Mouse (Mus musculus) lung, postnatal 14 days (tissue): ENCODE results near the gene Ssc4d.

Experiments
- DNase-seq: peaks from one replicate; pipeline ENCODE4 v3.0.0; 2021

The Ssc4d gene

DNA sequence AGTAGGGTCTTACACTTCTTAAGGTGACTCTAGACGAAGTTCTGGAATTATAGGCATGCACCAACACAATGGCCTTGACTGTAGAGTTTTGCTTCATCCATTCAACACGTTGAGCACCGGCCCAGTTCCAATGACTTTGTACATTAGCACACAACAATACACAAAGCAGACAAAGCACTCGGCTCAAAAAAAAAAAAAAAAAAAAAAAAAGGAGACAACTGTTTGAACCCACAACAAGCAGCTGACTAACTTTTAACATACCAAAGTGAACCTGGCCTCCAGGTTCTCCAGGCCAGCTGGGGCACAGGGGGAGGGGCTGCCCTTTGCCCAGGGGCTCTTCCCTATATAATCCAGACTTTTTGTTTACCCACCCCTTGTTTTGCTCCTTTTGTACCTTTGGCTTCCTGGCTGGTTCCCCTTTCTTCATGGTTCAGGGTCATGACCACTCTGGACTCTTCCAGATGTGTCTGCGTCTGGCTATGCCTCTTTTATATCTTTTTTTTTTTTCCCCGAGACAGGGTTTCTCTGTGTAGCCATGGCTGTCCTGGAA, 38.6 kb downstream of the Ssc4d start:
- DNase-seq, result no peak

DNA sequence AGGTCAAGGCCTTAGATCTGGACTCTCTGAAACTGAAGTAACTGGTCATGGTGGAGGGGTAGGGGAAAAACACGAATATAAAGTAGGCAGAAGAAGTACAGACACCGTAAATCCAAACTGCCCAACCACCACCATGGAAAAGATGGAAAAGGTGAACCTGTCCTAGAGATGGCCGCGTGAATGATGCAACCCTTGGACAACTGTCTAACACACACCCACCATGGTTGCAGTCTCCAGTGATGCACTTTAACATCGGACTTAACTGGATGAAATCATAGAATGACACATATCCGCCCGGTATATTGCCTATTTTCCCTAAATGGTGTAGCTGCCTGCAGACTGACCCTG, 39.2 kb downstream of the Ssc4d start:
- no peak for DNase-seq

DNA sequence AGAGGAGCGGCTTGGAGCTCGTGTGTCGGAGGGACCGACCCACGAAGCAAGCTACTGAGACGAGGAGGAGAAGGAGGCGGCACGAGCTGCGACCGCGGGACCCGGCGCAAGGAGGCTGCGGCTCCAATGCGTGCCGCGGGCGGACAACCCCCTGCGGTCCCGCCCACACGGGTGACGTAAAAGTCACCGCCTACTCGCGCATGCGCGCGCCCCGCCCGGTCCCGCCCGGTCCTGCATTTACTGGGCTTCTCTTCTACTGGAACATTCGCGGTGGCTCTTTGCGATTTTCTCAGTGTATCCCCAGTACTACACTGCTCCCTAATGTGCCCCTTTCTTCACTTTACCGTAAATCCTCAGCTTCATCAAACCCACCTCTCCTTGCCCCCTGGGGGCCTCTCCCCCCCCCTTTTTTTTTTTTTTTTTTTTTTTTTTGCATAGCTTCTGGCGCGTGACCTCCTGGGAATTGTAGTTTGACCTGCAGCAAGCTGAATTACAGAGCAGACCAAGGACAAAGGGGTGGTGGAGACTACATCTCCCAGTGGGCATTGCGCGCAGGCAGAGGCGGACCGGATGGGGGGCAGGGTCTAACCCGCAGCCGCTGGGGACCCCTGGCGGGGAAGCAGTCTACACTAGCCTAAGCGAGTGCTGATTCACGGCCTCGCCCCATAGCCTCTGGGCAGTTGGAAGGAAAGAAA, 39.7 kb downstream of the Ssc4d start, which contains the start of gene Ywhag:
TSS of gene Ywhag (minus strand) at position 136 of the 695 bp plus-strand sequence.
- peak; percentile 98 for DNase-seq

DNA sequence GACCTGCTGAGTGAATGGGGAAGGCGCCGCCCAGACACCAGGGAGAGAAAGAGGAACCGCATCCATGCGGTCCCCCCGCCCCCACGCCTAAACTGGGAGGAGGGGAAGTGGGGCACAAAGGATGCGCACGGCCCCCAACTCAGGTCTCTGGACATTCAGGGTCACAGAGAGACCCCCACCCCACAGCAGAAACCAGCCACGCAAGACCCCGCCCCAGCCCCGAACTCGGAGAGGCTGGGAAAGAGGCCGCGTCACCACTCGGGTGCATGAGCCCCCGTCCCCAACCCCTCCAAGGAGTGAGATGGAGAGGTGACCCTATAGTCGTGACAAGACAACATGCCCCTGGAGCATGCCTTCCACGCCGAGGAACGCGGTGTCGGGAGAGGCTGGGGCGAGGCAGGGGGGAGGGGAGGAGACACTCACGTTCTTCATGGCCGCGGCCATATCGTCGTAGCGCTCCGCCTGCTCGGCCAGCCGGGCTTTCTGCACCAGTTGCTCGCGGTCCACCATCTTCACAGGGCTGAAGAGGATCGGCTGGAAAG, 40.4 kb downstream of the Ssc4d start:
- peak; percentile 60 for DNase-seq

DNA sequence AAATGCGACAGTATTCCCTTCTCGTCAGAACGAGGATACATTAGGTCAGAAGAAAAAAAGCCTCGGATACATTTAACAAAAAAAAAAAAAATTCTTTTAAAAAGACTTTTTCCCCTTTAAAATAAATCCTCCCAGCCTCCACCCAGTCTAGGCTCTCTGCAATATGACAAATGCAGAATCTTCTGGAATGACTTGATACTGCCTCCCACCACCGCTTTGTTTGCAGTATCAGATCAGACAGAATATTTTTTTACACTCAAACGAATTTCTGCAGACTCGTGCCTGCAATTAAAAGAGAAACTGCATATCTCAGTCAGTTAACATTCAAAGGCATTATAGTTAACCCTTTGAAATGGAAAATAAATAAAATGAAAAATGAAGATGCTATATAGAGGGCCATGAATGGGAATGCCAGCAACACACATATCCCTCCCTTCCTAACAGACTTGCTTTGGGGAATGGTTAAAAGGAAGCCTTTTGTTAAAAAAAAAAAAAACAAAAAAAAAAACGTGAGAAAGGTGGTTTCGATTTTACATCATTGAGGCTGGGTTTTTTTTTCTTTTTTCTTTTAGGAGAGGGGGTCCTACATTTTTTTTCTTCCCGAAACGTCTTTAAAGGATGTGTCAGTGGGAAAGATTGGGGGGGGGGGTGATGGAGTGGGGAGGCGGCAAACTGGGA, 41.0 kb downstream of the Ssc4d start:
- no peak for DNase-seq

DNA sequence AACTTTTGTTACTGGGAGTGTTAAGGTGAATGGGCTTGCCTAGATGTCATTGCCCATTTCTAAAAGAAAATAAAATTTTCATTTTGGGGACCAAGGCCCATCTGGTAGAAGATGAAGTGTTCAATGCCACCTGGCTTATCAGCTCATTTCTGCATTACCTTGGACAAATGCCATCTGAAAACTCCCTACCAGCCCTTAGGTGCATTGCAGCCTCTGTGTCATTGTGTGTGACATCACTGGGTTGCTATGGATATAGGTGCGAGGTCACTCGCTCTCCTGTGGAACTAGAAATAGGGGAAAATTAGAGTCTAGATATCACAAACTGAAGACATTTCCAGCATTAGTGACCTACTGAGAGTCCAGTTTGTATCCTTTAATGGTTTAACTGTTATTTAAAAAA, 42.0 kb downstream of the Ssc4d start:
- DNase-seq, result no peak

DNA sequence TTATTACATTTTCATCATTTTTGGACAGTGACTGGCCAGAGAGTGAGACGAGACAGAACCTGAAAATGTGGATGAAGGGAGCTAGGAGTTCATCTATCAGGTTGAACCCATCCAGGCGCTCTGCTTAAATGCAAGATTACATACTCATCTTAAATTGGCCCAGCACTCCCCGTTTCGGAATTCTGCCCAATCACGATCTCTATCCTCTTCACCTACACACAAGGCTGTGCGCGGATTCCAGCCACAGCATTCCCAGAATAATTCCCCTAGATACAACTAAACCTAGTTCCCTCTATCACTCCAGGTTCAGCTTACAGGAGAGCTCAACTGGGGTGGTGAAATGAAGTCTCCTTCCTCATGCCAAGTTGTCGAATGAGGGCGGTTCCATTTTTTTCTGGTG, 42.8 kb downstream of the Ssc4d start:
- DNase-seq, result no peak

DNA sequence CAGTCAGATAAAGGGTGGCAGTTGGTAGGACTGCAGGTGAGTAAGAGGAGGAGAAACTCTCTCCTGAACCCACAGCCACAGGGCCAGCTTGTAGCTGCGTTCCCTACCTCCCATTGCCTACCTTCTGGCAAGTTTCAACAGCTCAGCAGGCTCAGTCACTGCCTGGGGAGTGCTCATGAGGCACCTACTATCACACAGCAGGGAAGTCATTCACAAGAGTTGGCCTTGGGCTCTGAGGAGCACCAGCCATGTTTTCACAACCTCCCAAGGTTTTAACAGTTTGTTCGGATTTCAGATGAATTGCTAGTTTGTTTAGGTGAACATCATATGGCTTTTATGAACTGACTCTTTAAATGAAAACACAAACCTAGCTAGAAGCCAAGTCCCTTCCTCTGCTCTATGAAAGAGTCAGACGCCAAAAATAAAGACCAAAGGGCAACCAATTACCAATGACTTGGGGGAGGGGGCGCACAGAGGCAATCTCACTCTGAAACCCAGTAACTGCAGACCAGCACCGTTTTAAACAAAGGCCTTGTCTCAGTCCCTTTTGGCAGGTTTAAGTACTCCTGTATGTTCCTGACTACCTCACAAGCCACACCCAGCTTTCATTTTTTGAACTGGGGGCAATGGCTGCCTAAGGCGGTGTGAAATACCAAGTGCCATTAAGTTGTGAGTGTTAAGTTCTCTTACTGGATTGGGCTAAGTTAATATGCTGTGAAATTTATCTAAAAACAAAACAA, 44.5 kb downstream of the Ssc4d start:
- no peak for DNase-seq

DNA sequence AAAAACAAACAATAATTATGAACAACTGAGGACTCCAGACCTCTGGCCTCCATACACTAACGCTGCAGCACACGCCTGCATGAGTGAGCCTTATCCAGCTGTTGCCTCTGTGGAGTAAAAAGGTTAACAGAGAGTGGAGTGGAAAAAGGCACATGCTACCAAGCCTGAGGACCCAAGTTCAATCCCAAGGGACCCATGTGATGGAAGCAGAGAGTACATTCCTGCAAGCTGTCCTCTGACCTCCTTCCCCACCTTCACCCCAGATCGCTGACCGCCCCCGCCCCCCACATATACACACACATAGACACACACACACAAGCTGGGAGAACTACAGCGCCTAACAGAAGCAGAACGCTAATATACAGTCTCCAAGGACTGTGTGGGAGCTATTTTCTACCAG, 50.4 kb downstream of the Ssc4d start:
- no peak for DNase-seq

DNA sequence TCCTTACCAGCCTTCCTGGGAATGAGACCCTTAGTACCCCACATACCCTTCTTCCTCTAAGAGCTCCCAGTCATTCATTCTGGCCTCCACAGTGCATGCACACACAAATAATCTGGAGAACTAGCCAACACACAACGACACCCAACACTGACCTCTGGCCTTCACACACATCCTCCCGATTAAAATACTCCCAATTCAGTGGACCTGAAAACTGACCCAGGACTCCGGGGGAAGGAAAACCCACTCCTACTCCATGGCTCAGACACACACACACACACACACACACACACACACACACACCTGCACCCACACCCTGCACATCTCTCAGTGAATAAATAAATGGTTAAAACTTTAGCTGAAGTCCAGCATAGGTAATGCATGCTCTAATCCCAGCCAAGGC, 54.4 kb downstream of the Ssc4d start:
- no peak for DNase-seq

DNA sequence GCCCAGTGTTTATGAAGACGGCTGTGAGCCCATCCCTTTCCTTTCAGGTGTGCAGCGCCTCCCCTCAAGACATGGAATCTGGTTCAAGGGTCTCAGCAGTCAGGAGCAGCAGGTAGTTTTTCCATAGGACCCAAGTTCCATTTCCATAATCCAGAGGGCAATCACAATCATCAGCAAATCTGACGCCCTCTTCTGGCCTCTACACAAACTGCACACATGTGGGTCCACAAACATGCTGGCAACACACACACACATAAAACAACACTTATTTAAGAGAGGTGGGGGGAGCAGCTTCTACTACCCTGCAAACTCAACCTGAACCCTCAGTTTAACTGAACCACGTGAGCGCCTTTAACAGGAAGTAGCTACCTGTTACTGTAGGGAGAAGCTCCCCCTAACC, 55.7 kb downstream of the Ssc4d start:
- DNase-seq, result no peak

DNA sequence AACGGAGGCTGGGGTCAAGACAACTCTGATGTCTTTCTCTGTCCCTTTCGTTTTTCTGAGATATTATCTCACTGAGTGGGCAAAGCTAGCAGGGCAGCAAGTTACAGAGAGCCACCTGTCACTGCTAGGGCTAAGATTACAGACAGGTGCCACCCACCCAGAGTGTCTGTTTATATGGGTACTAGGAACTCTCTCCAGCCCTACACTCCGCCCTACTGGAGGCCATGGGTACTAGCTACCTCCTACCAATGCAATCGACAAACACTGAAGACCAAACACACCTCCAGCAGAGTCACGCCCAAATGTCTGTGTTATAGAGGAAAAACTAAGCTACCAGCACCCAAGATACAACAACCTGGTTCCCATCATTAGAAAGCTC, 56.3 kb downstream of the Ssc4d start:
- no peak for DNase-seq

DNA sequence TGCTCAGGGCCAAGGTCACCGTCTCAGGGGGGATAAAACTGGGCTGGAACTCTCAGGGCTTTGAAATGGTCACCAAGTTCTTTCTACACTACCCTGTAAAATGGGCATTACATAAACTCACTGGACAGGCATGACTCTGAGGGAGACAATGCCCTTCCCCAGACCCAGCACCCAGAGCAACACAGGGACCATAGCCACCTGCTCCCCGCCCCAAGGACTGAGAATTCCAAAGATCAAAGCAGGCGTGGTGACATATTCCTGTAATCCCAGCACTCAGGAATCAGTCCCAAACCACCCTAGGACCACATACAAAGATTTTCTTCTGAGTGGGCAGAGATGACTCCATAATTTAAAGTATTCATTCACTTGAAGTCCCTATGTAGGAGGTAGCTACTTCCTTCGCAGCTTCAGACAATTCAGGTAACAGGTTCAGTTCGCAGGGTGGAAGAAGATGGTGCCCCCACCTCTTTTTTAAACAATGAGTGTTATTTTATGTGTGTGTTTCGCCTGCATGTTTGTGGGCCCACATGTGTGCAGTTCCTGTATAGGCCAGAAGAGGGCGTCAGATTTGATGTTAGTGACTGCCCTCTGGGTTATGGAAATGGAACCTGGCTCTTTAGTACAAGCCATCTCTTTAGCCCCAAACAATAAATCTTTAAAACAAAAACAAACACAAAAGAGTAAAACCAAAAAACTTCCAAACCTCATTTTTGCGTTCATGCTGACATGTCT, 56.8 kb downstream of the Ssc4d start:
- no peak for DNase-seq

DNA sequence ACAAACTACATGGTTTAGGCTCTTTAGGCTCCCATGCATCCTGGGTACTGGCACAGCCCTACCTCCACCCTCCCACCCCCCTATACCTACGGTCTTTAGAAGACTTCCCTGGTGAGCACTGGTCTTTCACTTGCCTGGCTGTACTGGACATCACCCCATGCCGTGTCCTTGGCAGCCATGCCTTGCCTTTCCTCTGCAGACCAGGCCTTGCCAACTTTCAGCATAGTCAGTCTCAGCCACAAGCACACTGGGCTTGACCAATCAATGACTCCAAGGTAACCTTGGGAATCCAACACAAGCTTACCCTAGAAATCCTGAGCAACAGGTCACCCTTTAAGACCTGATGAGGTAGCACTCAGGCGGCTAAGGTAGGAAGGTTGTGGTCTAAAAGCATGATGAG, 57.7 kb downstream of the Ssc4d start:
- DNase-seq, result no peak

DNA sequence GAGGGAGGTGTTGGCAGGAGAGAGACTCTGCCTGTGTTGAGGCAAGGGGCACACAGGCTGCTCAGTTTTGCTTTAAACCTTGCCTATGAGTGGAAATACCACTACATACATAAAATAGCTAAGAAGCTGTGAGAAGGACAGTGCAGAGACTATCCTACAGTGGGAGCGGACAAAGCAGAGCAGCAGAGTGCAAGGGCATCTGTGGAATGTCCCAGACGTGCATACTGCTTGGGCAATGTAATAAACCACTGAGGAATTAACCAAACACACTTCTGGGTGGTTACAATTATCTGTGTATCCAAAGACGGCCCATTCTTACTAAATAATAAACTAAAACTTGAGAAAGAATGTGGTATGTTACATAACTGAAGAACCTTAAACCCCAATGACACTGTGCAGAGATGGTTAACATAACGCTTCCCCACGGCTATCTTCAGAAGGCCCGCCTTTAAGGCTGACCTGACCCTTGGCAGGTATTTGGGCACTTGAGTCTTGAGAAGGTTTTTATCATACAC, 58.2 kb downstream of the Ssc4d start:
- no peak for DNase-seq

DNA sequence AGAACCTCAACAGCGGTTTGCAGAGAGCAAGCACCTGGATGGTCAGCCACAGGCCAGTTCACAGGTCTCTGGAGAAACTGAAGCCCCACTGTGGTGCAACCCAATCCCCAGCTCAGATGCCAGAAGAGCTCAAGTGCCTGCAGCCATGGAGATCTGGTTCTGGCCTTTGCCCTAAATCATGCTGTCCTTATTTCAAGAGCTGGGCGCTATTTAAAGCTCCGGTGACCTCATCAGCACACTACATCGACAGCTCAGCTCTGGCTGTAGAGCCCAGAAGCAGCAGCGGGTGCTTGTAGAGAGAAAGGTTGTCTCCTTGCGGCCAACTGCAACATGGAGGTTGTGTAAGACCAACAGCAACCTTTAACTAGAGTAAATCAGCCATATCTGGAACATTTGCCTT, 60.2 kb downstream of the Ssc4d start:
- DNase-seq, result peak; percentile 55

DNA sequence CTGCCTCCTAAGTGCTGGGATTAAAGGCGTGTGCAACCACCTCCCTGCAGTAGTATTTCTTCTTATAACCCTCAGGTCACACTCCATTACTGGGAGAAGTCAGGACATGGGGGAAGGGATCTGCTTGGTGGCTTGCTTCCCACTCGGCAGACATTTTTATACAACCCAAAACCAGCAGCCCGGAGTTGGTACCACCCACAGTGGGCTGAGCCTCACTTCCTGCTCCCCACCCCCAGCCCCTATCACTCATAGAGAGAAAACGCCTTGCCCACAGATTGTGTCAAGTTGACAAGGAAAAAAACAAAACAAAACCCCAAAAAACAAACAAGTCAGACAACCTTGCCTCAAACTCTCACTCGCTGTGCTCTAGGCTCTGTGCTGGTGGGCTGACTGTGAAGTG, 61.1 kb downstream of the Ssc4d start:
- DNase-seq, result no peak

DNA sequence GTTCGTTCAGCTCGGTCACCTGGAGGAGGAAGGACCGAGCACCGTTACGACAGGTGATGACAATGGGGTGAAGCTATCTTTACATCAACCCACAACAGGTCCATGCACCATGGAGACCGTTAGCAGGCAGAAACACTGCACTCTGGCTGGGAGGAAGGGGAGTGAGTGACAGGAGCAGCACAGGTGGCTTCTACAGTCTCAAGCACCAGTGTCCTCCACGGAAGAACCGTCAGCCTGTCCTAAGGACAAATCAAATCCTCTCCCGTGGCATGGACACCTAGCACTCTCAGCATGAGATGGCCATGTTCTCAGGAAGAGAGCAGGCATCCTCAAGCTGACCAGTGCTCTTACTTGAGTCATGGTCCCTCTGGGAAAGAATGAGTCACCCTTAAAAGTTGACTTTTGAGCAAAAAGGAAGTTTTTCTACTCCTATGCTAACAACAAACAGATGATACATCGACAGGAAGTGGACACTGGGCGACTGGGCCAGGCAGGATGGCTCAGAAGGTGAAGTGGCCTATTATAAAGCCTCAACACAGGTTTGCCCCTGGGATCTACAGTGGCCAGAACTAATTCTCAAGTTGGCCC, 62.6 kb downstream of the Ssc4d start:
- DNase-seq, result no peak

DNA sequence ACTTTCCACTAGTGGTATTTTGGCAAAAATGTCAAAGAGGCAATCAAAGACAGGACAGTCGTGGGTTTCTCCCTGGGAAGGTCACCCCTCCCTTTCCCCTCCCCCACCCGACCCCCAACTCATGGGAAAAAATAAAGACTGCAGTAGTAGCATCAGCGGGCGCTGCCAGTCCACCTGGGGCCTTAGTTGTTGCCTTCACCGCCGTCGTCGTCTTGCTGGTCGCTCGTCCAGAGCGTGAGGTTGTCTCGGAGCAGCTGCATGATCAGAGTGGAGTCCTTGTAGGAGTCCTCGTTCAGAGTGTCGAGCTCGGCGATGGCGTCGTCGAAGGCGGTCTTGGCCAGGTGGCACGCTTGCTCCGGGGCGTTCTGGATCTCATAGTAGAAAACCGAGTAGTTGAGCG, 63.5 kb downstream of the Ssc4d start:
- DNase-seq, result no peak
